Mouse (Mus musculus) lung, postnatal 25 days (tissue): ENCODE data around the gene Myo1a.

Experiments used
- DNase-seq: peaks from one replicate; pipeline ENCODE4 v3.0.0; 2022; ENCODE audit warnings: low spot score

Myo1a gene

GRCm38 (mm10) chr10:127674794-127675522, 30.0 kb upstream of the Myo1a start:
- DNase-seq = peak; percentile 96

- DNase-seq = no peak
Measured at GRCm38 (mm10) chr10:127675859-127676398, 29.0 kb upstream of the Myo1a start.

- peak; percentile 97 for DNase-seq
Measured at GRCm38 (mm10) chr10:127676691-127677548, 28.1 kb upstream of the Myo1a start.

- peak; percentile 81 for DNase-seq
Measured at GRCm38 (mm10) chr10:127677591-127678336, 27.2 kb upstream of the Myo1a start.

GRCm38 (mm10) chr10:127679208-127679607, 25.8 kb upstream of the Myo1a start:
- DNase-seq = no peak

GRCm38 (mm10) chr10:127679881-127680280, 25.1 kb upstream of the Myo1a start:
- no peak for DNase-seq

- no peak for DNase-seq
Measured at GRCm38 (mm10) chr10:127682886-127683285, 22.1 kb upstream of the Myo1a start.

GRCm38 (mm10) chr10:127691053-127691452, 13.9 kb upstream of the Myo1a start:
- DNase-seq = no peak

- peak; percentile 30 for DNase-seq
Measured at GRCm38 (mm10) chr10:127694636-127695035, 10.3 kb upstream of the Myo1a start.

- no peak for DNase-seq
Measured at GRCm38 (mm10) chr10:127695775-127696174, 9.2 kb upstream of the Myo1a start.

- DNase-seq = no peak
Measured at GRCm38 (mm10) chr10:127698966-127699365, 6.0 kb upstream of the Myo1a start.

GRCm38 (mm10) chr10:127703299-127703698, 1.7 kb upstream of the Myo1a start:
- DNase-seq = no peak

- DNase-seq = no peak
Measured at GRCm38 (mm10) chr10:127704293-127704692, 677 bp upstream of the Myo1a start.

- no peak for DNase-seq
Measured at GRCm38 (mm10) chr10:127705783-127706182, 813 bp downstream of the Myo1a start.

GRCm38 (mm10) chr10:127707721-127708120, 2.8 kb downstream of the Myo1a start:
- no peak for DNase-seq

- DNase-seq = no peak
Measured at GRCm38 (mm10) chr10:127708850-127709370, 3.9 kb downstream of the Myo1a start.

GRCm38 (mm10) chr10:127710331-127710730, 5.4 kb downstream of the Myo1a start:
- DNase-seq = no peak

- DNase-seq = no peak
Measured at GRCm38 (mm10) chr10:127712736-127713135, 7.8 kb downstream of the Myo1a start.

- DNase-seq = no peak
Measured at GRCm38 (mm10) chr10:127721671-127722418, 16.9 kb downstream of the Myo1a start.

GRCm38 (mm10) chr10:127724178-127724577, 19.2 kb downstream of the Myo1a start, which contains the start of gene Tac2:
Tac2 (plus strand) TSS chr10:127724478.
- DNase-seq = no peak

- no peak for DNase-seq
Measured at GRCm38 (mm10) chr10:127725136-127725535, 20.2 kb downstream of the Myo1a start.
